Mouse (Mus musculus): Measurements from ENCODE around the gene Slco3a1.

DNA sequence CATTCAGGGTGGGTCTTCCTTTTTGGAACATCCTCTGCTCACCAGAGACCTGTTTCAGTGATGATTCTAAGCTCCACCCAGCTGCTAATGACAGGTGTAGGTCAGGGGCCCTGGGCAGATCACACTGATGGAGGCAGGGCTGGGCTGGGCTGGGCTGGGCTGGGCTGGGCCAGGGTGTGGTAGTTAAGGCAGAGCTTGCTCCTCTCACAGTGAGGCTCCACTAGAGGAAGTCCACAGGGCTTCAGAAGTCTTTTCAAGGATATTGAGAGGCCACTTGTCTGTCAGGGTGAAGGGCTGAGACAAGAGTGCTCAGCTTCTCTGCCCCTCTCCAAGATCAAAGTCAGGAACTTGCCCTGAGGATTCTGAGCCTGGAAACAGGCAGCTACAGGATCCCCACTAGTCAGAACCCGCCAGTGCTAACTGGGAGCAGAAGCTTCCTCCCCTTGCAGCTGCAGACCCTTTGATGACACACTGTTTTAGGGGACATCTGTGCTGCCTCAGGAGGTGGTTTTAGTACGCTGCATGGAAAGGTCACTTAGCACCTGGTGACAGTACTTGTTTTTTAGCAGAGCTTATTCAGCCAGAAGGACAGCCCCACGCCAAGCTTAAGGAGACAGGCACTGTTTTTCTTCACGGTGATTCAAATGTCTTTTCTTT is 213.3 kb downstream of the Slco3a1 start:
- TF ChIP-seq CTCF (conservative IDR thresholded peaks at IDR 0.05; ENCODE audit: low read length) (no peak), NANOG (IDR thresholded peaks at IDR 0.05; ENCODE audit: borderline replicate concordance, low read length) (no peak)

Data from E14TG2a.4 (cell line).